Mouse (Mus musculus) lung, adult 18-20 months (tissue): ENCODE data around the gene Il27.
A peak's percentile ranks its signal among the peaks of the same experiment; 100 is the strongest.

ENCODE experiments used
- DNase-seq, 2 experiments: peaks; one replicate each; pipeline ENCODE4 v3.0.0; 2022; ENCODE audit warnings: mixed read lengths in 2 of 2

Il27 gene

DNA sequence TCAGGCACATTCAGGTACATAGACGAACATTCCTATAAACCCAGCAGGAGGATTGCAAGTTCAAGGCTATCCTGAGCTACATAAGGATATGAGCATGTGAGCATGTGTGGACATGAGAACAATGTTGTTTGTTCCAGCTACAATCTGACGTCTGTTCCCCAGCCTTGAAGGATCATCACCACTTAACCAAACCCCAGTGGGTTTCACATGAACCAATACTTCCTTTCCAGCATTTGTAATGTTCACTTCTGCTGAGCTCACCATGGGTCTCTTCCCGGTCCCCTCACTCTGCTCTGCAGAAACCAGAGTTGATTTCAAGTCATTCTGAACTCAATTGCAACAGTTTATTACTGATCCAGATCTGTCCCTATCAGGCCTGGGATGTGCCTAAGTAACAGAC is 7.9 kb upstream of the Il27 start:
- DNase-seq = no peak

DNA sequence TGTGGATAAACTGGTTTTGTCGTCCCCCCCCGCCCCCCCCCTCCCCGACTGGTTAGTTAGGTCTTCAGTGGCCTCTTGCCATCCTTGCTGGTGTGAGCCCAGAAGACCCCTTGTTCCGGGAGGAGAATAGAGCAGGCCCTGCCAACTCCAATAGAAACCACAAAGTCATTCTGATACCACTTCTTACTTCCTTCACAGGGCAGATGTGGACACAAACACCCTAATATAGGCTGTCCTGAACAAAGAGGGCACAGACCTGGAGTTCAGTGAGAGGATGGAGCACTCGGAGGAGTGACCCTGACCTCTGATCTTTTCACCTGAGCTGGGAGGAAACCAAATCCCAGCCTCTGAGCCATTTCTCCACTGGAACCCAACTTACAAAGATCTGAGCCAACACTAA is 7.2 kb upstream of the Il27 start:
- DNase-seq = no peak

DNA sequence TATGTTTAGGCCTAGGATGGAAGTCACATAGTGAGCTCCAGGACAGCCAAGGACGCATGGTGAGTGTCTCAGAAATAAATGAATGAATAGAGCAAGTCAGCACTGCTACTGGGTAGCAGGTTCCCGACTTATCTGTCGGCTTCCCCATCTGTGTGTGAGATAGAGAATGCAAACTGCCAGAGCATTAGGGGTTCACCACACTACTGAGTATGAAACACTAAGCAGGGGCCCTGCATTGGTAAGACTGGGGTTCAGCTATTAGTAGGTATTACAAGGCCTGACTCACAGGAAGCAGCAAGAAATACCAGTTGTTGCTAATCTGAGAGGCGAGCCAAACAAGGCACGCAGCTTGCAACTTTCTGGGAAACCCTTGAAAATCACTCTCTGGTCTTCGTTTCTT is 4.2 kb upstream of the Il27 start:
- DNase-seq = no peak

DNA sequence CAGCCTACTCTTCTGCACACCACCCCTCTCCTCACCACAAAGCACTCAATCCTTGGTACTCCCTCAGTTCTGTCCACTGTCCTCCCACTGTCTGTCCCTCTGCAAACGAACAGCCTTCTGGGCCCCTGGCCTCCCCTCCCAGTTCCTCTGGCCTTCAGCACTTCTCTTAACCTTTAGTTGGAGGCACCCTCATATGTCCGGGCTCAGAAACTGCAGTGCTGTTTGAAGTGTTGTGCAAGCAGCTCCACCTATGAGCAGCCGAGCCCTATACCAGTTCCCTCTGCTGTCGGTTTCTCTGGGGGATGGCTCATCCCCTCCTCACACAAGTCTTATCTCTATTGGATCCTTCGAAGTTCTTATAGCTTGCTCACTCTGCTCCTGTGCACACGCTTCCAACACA is 1.7 kb upstream of the Il27 start:
- DNase-seq = no peak

DNA sequence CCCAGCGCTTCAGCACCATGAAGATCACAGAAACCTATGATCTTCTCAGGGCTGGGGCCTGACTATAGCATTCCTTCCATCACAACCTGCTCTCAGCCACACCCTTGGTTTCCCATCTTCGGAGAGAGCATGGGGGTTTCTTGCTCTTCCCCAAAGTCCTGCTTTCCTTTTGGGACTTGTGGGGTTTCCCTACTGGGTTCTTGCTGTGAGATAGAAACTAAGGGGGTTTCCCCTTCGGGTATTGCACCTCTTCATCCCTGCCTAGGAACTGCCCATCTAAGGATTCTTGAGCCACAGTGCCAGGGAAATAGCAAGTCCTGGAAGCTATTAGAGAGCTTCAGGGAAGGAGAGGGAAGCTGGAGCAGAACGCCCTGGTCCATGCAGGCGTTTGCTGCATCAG is 1.1 kb upstream of the Il27 start:
- DNase-seq = no peak

DNA sequence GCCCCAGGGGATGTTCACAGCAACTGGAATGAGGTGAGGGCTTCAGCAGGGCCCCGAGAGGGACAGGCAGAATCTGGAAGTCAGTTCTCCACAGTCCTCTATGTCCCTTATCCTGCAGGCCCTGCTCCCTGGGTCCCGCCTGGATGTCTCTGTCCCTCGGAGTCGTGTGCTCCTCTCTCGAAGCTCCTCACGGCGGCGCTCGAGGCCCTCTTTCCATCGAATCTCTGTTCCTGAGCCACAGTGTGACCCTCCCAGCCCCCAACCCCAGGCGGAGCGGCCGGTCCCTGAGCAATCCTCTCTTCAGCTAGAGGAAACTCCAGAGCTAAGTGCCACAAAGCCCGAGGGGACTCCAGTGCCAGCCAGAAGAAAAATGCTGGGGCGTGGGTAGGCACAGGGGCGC is 7.0 kb downstream of the Il27 start:
- DNase-seq = peak; percentile 63 to 74

DNA sequence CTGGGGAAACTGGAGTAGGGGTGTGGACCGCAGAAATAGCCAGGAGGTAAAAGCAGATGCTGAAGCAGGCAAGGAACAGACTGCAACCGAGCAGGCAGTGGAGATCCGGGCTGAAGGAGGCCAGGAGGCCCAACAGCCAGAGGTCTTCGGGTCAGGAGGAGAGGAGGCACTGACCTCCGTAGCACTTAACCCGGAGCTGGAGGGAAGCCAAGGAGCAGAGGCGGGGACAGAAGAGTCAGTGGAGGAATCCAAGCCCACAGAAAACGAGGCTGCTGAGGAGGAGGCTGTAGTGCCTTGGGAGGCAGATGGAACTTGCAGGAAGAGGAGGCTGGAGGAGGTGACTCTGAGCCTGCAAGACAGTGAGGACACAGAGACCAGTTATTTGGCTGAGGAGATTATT is 7.9 kb downstream of the Il27 start:
- DNase-seq = peak; percentile 79 to 80

DNA sequence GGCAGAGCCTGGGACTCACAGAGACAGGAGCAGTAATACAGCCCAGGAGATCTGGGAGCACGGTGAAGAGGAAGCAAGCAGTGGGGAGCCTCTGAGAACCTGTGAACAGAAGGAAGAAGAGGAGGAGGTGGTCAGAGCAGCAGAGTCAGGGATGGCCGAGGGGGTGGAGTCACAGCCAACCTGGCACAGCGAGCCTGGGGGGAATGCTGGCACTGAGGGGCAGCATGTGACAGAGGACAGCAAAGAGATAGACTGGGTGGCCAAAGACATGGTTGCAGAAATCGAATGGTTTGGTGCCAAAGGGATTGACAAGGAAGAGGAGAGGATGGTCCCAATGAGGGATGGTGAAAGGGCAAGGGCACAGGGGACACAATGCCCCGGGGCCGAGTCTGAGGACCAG is 9.0 kb downstream of the Il27 start, which contains the start of gene Cln3:
Cln3 (minus strand) TSS at position 101 of the 400 bp plus-strand sequence.
- no peak for DNase-seq

DNA sequence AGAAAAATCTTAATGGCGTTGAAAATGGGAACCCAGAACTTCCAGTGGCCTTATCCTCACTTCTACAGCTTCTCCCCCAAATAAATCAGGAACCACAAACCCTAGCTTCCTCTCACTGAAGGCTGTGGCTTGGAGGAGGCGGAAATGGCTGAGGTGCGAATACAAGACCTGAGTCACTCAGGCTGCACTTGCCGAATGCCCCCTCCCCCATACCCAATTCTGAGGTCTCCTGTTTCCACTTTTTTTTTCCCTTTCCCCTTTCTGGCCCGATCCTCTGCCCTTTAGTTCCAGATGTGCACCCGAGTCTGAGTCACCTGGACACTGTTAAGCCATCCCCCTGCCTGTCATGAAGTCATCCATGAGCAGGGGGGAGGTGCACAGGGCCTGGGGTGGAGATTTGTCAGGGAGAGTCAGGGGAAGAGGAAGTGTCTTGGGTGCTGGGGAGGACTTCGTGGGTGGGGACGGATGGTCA is 10.2 kb downstream of the Il27 start, which contains the start of gene Apobr:
Apobr (plus strand) TSS at position 437 of the 472 bp plus-strand sequence.
- DNase-seq = peak; percentile 60 to 63

DNA sequence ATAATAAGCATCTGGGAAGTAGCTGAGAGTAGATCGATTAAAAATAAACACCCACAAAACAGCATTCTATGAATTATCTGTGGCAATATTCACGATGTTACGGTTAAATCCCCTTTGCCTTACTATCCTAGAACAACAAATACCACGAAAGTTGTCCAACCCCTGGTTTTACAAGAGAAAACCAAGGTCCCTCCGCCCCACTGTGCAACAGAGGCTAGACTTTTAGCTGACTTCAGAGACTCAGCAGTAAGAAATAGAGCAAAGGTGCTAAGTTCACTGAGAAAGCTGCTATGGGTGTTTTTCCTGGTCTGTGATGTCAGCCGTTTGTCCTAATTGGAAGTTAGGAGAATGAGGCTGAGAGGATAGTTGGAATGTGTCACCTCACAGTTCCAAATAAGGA is 11.0 kb downstream of the Il27 start:
- DNase-seq = no peak

DNA sequence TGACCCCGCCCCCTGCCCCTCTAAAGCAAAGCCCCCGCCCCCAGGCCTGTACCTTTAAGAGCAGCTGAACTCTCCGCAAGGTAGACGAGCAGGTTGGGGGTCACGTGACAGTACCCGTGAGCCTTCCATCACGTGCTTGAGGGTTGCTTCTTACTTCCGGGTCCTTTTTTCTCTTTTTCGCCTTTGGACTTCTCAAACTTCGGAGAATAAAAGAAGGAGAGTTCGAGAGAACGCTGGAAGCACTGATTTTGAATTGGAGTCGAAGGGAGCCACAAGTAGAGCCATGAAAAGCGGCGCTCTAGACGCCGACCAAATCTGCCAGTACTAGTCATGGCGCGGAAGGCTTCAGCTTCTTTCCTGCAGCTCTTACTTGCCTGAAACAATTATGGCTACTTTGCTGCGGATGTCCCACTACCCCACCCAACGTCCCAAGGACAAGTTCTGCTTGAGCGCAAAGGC is 11.5 kb downstream of the Il27 start:
- peak; percentile 88 to 90 for DNase-seq

DNA sequence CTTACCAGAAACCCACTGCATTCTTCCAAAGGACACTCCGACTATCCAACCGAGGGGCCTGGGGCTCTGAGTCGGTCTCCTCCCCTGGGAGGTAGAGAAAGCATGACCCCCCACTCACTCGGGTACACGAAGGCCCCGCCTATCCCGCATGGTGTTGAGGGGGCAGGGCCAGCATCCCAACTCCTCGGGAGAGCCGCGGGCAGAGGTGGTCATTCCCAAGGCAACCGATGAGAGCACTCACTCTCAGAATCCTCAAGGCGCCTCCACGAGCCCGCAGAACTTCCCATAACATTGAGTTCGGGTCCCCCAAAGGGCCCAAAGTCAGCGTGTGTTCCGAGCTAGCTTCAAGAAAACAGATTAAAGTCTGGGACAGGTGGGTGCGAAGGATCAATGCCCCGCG is 12.0 kb downstream of the Il27 start:
- DNase-seq = peak; percentile 49

DNA sequence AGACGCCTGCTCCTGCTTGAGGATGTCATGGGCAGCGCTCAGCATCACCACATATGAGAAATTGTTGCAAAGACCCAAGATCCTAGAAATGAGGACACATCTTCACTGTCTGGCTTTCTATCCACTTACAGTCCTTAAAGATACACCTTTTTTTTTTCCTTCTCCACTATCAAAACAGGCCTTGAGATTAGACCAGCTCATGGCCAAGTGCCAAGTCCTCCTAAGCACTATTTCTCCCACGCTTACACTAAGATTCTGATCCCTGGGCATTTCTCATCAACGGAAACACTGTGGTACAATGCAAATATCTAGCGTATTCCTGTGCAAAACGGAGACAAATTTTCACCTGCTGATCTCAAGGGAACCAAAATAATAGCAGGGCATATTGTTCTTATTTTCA is 13.1 kb downstream of the Il27 start:
- no peak for DNase-seq

DNA sequence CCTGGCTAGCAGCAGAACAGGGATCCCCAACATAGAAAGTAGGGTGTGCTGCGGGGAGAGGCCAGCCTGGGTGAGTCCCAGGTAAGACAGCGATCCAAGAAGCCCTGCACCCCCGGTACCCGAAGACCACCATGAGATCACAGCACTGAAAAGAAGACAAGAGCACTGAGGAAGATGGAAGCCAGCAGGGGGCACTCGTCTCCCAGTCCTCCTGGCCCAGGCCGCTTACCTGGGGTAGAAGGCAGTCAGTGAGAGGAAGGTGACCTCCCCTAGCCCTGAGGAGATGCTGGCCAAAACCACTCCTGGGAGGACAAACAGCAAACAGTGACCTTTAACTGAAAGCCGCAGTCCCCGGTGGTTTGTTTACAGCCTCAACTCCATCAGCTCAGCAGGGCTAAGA is 15.6 kb downstream of the Il27 start:
- DNase-seq = peak; percentile 61 to 63

DNA sequence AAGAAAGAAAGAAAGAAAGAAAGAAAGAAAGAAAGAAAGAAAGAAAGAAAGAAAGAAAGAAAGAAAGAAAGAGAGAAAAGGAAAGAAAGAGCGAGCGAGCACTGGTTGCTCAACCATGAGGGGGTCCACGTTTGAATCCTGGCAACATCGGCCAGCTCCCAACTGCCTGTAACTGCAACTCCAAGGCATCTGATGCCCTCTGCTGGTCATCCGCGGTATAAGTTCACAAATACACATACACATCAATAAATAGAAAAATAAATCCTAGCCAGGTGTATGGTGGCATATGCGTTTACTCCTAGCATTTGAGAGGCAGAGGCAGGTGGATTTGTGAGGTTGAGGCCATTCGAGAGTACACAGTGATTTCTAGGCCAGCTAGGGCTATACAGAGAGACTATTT is 17.8 kb downstream of the Il27 start:
- peak; percentile 40 to 56 for DNase-seq

DNA sequence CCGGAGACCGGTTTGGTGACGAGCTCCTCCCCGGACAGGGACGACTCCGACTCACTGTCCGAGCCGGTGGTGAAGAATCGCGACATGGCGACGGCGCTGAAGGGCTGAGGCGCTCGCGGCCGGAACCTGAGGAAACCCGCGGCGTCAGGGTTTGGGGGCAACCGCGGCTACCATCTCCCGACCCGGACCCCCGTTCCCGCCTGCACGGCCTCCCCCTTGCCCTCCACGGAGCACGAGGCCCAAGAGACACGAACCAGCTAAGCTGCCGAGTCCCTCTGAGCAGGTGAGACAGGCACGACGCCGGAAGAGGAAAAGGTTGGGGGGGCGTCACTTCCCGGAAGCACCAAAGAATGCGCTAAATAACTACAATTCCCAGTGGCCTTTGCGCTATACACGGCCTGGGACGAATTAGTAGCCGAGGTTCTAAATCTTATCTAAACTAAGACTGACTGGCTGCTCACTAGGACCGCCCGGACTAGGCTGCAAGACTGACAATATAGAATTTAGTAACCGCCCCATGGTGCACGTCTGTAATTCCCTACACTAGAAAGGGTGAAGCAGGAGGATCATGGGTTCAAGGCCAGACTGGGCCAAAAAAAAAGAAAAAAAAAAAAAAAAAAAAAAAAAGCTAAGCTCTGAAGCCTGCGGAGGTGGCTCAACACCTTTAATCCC is 28.5 kb downstream of the Il27 start, which contains the start of gene Eif3c:
Eif3c (minus strand) TSS at position 318 of the 672 bp plus-strand sequence.
- peak; percentile 87 to 91 for DNase-seq

DNA sequence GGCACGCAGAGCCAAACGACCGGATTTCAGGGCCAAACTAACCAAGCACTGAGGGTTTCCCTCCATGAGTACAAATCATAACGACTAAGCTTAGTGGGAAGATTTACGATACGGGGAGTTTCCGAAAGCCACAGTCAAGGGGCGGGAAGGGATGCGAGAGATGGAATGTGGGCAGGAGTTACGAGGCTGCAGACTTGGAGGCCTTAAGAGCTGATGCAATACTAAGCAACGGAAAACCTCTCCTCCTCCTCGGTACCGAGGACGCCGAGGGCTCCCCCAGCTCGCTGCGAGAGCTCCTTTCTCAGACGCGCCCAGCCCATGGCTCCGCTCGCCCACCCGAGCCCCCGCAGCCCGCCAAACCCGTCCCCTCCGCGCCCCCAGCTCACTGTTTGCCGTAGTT is 29.0 kb downstream of the Il27 start:
- DNase-seq = no peak

DNA sequence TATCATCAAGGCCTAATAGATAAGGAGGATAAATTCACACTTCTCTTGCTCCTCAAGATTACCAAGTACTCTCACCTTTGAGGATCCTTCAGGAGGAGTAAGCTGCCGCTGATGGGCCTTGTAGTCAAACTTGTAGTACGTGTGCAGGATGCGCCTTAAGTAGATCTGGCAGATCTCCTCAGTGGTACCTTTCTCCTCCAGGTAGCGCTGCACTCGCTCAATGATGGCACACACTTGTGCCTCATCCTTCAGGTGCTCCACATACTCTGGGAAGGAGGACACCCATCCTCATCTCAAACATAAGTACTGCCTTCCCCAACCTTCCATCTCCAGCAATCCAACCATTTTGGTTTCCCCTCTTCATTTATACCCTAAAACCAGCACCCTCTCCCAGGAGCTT is 38.1 kb downstream of the Il27 start:
- no peak for DNase-seq

DNA sequence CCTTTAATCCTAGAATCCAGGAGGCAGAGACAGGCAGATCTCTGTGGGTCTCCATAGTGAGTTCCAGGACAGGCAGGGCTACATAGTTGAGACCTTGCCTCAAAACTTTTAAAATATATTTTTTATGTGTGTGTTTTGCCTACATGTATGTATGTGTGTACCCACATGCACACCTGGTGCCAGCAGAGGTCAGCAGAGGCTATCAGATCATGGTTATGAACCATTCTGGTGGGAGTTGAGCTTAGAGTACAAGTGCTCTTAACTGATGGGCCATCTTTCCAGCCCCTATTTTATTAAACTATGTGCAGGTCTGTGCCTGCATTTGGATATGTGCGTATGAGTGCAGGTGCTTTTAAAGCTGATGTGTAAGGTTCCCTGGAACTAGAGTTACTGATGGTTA is 39.9 kb downstream of the Il27 start:
- DNase-seq = no peak

DNA sequence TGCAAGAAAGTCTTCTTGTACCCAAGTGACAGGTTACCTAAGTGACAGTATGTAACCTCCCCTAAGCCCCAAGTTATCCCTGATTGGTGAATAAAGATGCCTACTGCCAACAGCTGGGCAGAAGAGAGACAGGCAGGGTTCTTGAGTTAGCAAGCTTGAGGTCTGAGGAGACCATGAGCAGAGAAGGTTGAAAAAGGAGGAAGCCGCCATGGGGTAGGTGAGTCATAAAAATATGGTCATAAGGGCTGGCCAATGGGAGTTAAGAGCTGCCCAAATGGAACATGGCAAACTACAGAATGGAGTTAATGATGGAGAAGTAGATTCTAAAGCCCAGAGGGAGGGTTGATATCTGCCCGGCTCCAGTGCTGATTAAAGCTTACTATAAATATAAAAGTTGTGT is 49.1 kb downstream of the Il27 start:
- no peak for DNase-seq

DNA sequence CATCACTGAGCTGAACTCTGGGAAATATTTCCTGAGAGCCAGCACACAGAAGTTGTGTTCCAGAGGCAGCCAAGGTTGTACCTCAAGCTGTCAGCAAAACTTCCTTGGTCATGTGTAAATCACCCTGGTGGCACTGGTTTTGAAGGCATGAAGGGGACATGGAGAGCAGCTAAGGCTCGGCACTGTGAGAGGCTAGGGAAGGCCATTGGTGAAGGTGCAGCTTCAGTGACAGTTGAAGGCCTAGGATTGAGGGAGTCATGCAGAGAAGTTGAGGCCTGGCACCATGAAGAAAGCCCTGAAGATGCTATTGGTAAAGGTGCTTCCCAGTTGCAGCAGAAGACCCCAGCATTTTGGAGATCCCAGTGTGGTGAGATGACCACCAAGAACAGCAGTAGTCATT is 53.1 kb downstream of the Il27 start:
- no peak for DNase-seq
